Mouse (Mus musculus) CH12.LX (cell line): Measurements from ENCODE around the gene Golga4. TPM values are rescaled to one million over a fixed set of nuclear protein-coding genes. Genes with fewer than 3 reads are reported as not detected.

Experiments
- DNase-seq: peaks from one replicate; pipeline ENCODE4 v3.0.0-alpha.2; 2013; ENCODE audit errors: extremely low read depth
- H3K27ac ChIP-seq: 2 replicates; pipeline ENCODE4 v1.5.1; 2012; ENCODE audit warnings: low read depth, mild to moderate bottlenecking, control low read depth, moderate library complexity; ENCODE audit not compliant: insufficient read depth
- H3K27me3 ChIP-seq: replicated peaks from 2 replicates; pipeline ENCODE3; 2012; ENCODE audit warnings: inconsistent platforms
- H3K36me3 ChIP-seq, 2 experiments: replicated peaks in 1 of 2; 2 replicates each; pipeline versions ENCODE3 to v1.6.1; 2012; ENCODE audit warnings: inconsistent platforms in 1 of 2, low read length in 1 of 2, mild to moderate bottlenecking in 1 of 2, mixed read lengths in 1 of 2, moderate library complexity in 1 of 2; ENCODE audit not compliant: control insufficient read depth in 1 of 2, insufficient read depth in 1 of 2
- H3K4me1 ChIP-seq, 2 experiments: 2 replicates each; pipeline ENCODE4 v1.6.1; 2012; ENCODE audit warnings: inconsistent platforms in 1 of 2, moderate library complexity in 1 of 2; ENCODE audit not compliant: insufficient read depth in 2 of 2, control insufficient read depth in 1 of 2
- H3K4me2 ChIP-seq: 2 replicates; pipeline ENCODE4 v1.6.1; 2012; ENCODE audit warnings: low read depth, mild to moderate bottlenecking, control low read depth; ENCODE audit not compliant: poor library complexity, insufficient read depth, severe bottlenecking
- H3K4me3 ChIP-seq, 3 experiments: fragments of 150-350 bp in 1 of 3; sonication (generic) in 1 of 3; replicated peaks in 1 of 3; 2 replicates each; pipeline versions ENCODE3 to v1.5.1; 2011 to 2012; ENCODE audit warnings: low read depth in 2 of 3, low read length in 2 of 3, mild to moderate bottlenecking in 2 of 3, moderate library complexity in 2 of 3, control low read depth in 1 of 3, improper control_type of control experiment in 1 of 3, inconsistent platforms in 1 of 3, mixed read lengths in 1 of 3; ENCODE audit not compliant: poor library complexity in 1 of 3
- H3K79me2 ChIP-seq: replicated peaks from 2 replicates; pipeline ENCODE4 v1.6.1; 2012; ENCODE audit warnings: mild to moderate bottlenecking, moderate library complexity; ENCODE audit not compliant: control insufficient read depth, poor library complexity, insufficient read depth, severe bottlenecking; ENCODE audit errors: extremely low read depth
- H3K9ac ChIP-seq: 2 replicates; pipeline ENCODE4 v1.6.1; 2012; ENCODE audit warnings: low read depth, mild to moderate bottlenecking, control low read depth, moderate library complexity; ENCODE audit not compliant: insufficient read depth
- H3K9me3 ChIP-seq: replicated peaks from 2 replicates; pipeline ENCODE3; 2012; ENCODE audit warnings: low read length, inconsistent platforms, mixed read lengths
- BHLHE40 ChIP-seq: IDR thresholded peaks from 2 replicates; pipeline ENCODE4 v1.6.1; 2011; ENCODE audit warnings: mild to moderate bottlenecking, low read depth, low read length, improper control_type of control experiment
- CHD1 ChIP-seq: IDR thresholded peaks from 2 replicates; pipeline ENCODE4 v1.6.1; 2012; ENCODE audit warnings: low read depth, low read length, improper control_type of control experiment, inconsistent platforms
- CHD2 ChIP-seq: IDR thresholded peaks from 2 replicates; pipeline ENCODE4 v1.6.1; 2011; ENCODE audit warnings: low read length, improper control_type of control experiment
- CTCF ChIP-seq, 2 experiments: IDR thresholded peaks in 1 of 2; conservative IDR thresholded peaks in 1 of 2; 2 replicates each; pipeline ENCODE4 v1.5.1; 2011 to 2012; ENCODE audit warnings: low read depth in 2 of 2, low read length in 2 of 2, improper control_type of control experiment in 1 of 2, inconsistent platforms in 1 of 2, mild to moderate bottlenecking in 1 of 2, moderate library complexity in 1 of 2
- E2F4 ChIP-seq: IDR thresholded peaks from 2 replicates; pipeline ENCODE4 v1.6.1; 2011; ENCODE audit warnings: low read depth, low read length, improper control_type of control experiment; ENCODE audit not compliant: insufficient replicate concordance
- ELF1 ChIP-seq: IDR thresholded peaks from 2 replicates; pipeline ENCODE4 v1.6.1; 2014; ENCODE audit warnings: low read depth, mild to moderate bottlenecking, inconsistent platforms, low read length, improper control_type of control experiment
- EP300 ChIP-seq: IDR thresholded peaks from 2 replicates; pipeline ENCODE4 v1.6.1; 2011; ENCODE audit warnings: low read length, improper control_type of control experiment
- ETS1 ChIP-seq: conservative IDR thresholded peaks from 2 replicates; pipeline ENCODE4 v1.6.1; 2012; ENCODE audit warnings: low read depth, mild to moderate bottlenecking, inconsistent platforms, low read length, improper control_type of control experiment, moderate library complexity
- GABPA ChIP-seq: IDR thresholded peaks from 2 replicates; pipeline ENCODE4 v1.6.1; 2012; ENCODE audit warnings: low read depth, low read length, improper control_type of control experiment, inconsistent platforms; ENCODE audit not compliant: insufficient replicate concordance
- HCFC1 ChIP-seq: IDR thresholded peaks from 2 replicates; pipeline ENCODE4 v1.6.1; 2012; ENCODE audit warnings: low read depth, mild to moderate bottlenecking, inconsistent platforms, low read length, improper control_type of control experiment
- IRF4 ChIP-seq: IDR thresholded peaks from 2 replicates; pipeline ENCODE4 v1.6.1; 2014; ENCODE audit warnings: low read depth, mild to moderate bottlenecking, inconsistent platforms, low read length, improper control_type of control experiment
- JUN ChIP-seq: IDR thresholded peaks from 2 replicates; pipeline ENCODE4 v1.6.1; 2011; ENCODE audit warnings: low read depth, mild to moderate bottlenecking, low read length, improper control_type of control experiment, moderate library complexity; ENCODE audit not compliant: insufficient read depth
- JUND ChIP-seq: conservative IDR thresholded peaks from 2 replicates; pipeline ENCODE4 v1.6.1; 2011; ENCODE audit warnings: low read depth, low read length, improper control_type of control experiment
- KAT2A ChIP-seq: IDR thresholded peaks from 2 replicates; pipeline ENCODE4 v1.6.1; 2012; ENCODE audit warnings: low read length, improper control_type of control experiment, inconsistent platforms; ENCODE audit not compliant: insufficient replicate concordance
- MAFK ChIP-seq: IDR thresholded peaks from 2 replicates; pipeline ENCODE4 v1.6.1; 2011; ENCODE audit warnings: low read length, improper control_type of control experiment; ENCODE audit not compliant: insufficient replicate concordance
- MAX ChIP-seq: IDR thresholded peaks from 2 replicates; pipeline ENCODE4 v1.6.1; 2011; ENCODE audit warnings: low read length, improper control_type of control experiment
- MAZ ChIP-seq: IDR thresholded peaks from 2 replicates; pipeline ENCODE4 v1.6.1; 2012; ENCODE audit warnings: low read depth, mild to moderate bottlenecking, inconsistent platforms, low read length, improper control_type of control experiment, moderate library complexity
- MEF2A ChIP-seq: IDR thresholded peaks from 2 replicates; pipeline ENCODE4 v1.6.1; 2014; ENCODE audit warnings: low read depth, mild to moderate bottlenecking, inconsistent platforms, low read length, improper control_type of control experiment, borderline replicate concordance
- MXI1 ChIP-seq: IDR thresholded peaks from 2 replicates; pipeline ENCODE4 v1.6.1; 2011; ENCODE audit warnings: mild to moderate bottlenecking, low read depth, low read length, improper control_type of control experiment
- MYC ChIP-seq: IDR thresholded peaks from 2 replicates; pipeline ENCODE4 v1.6.1; 2011; ENCODE audit warnings: low read depth, mild to moderate bottlenecking, improper control_type of control experiment, low read length
- NELFE ChIP-seq: IDR thresholded peaks from 2 replicates; pipeline ENCODE4 v1.6.1; 2011; ENCODE audit warnings: low read depth, low read length, improper control_type of control experiment
- NRF1 ChIP-seq: IDR thresholded peaks from 2 replicates; pipeline ENCODE4 v1.6.1; 2014; ENCODE audit warnings: low read depth, mild to moderate bottlenecking, inconsistent platforms, low read length, improper control_type of control experiment, moderate library complexity
- PAX5 ChIP-seq: IDR thresholded peaks from 2 replicates; pipeline ENCODE4 v1.6.1; 2012; ENCODE audit warnings: low read length, inconsistent platforms, mixed read lengths
- POLR2A ChIP-seq: IDR thresholded peaks from 2 replicates; pipeline ENCODE4 v1.6.1; 2011; ENCODE audit warnings: low read depth, mild to moderate bottlenecking, improper control_type of control experiment, low read length
- POLR2AphosphoS2 ChIP-seq: IDR thresholded peaks from 2 replicates; pipeline ENCODE4 v1.6.1; 2011; ENCODE audit warnings: low read depth, low read length, improper control_type of control experiment
- RAD21 ChIP-seq: IDR thresholded peaks from 2 replicates; pipeline ENCODE4 v1.6.1; 2011; ENCODE audit warnings: low read depth, mild to moderate bottlenecking, low read length, improper control_type of control experiment, moderate library complexity
- RCOR1 ChIP-seq: conservative IDR thresholded peaks from 2 replicates; pipeline ENCODE4 v1.6.1; 2012; ENCODE audit warnings: low read depth, mild to moderate bottlenecking, inconsistent platforms, low read length, improper control_type of control experiment
- SIN3A ChIP-seq: IDR thresholded peaks from 2 replicates; pipeline ENCODE4 v1.6.1; 2012; ENCODE audit warnings: low read length, improper control_type of control experiment, inconsistent platforms
- SMC3 ChIP-seq: IDR thresholded peaks from 2 replicates; pipeline ENCODE4 v1.6.1; 2011; ENCODE audit warnings: low read depth, low read length, improper control_type of control experiment
- TBP ChIP-seq: conservative IDR thresholded peaks from 2 replicates; pipeline ENCODE4 v1.6.1; 2011; ENCODE audit warnings: low read depth, low read length, improper control_type of control experiment
- TCF12 ChIP-seq: IDR thresholded peaks from 2 replicates; pipeline ENCODE4 v1.6.1; 2014; ENCODE audit warnings: low read depth, mild to moderate bottlenecking, inconsistent platforms, low read length, improper control_type of control experiment
- UBTF ChIP-seq: IDR thresholded peaks from 2 replicates; pipeline ENCODE4 v1.6.1; 2012; ENCODE audit warnings: low read depth, mild to moderate bottlenecking, inconsistent platforms, low read length, improper control_type of control experiment, moderate library complexity
- USF1 ChIP-seq: IDR thresholded peaks from 2 replicates; pipeline ENCODE4 v1.6.1; 2014; ENCODE audit warnings: low read depth, mild to moderate bottlenecking, inconsistent platforms, low read length, improper control_type of control experiment
- USF2 ChIP-seq: conservative IDR thresholded peaks from 2 replicates; pipeline ENCODE4 v1.6.1; 2011; ENCODE audit warnings: low read depth, low read length, improper control_type of control experiment
- ZC3H11A ChIP-seq: IDR thresholded peaks from 2 replicates; pipeline ENCODE4 v1.6.1; 2012; ENCODE audit warnings: low read depth, mild to moderate bottlenecking, inconsistent platforms, low read length, improper control_type of control experiment
- ZKSCAN1 ChIP-seq: IDR thresholded peaks from 2 replicates; pipeline ENCODE4 v1.6.1; 2012; ENCODE audit warnings: low read depth, inconsistent platforms, low read length, improper control_type of control experiment, borderline replicate concordance
- ZMIZ1 ChIP-seq: IDR thresholded peaks from 2 replicates; pipeline ENCODE4 v1.6.1; 2012; ENCODE audit warnings: low read depth, mild to moderate bottlenecking, inconsistent platforms, low read length, improper control_type of control experiment
- ZNF384 ChIP-seq: IDR thresholded peaks from 2 replicates; pipeline ENCODE4 v1.6.1; 2012; ENCODE audit warnings: low read depth, low read length, improper control_type of control experiment, inconsistent platforms
- dilution Hi-C: fragments of 300-500 bp; cut with MboI; formaldehyde crosslinking; loops from 2 replicates; pipeline ENCODE4 v1.14.3; 2020; ENCODE audit warnings: low sequenced_read_pairs; ENCODE audit not compliant: extremely low pct_unique_long_range_greater_than_20kb, extremely low pct_ligation_motif_present
- in situ Hi-C: fragments of 300-500 bp; cut with MboI; formaldehyde crosslinking; loops from 3 replicates; pipeline ENCODE4 v1.14.3; 2019; ENCODE audit warnings: low sequenced_read_pairs, low pct_ligation_motif_present, low pct_unique_long_range_greater_than_20kb, mixed read lengths
- polyA plus RNA-seq: library from polyadenylated mRNA; unstranded; fragments of >175 nt; gene quantifications from 2 replicates; pipeline ENCODE4 v1.2.1, GENCODE M21; 2012; ENCODE audit warnings: low read depth; ENCODE audit not compliant: insufficient read length
- total RNA-seq, 2 experiments: library from RNA; depleted of rRNA; stranded (reverse); fragments of 300-350 nt in 1 of 2; fragments of >200 nt in 1 of 2; gene quantifications; 2 replicates each; pipeline ENCODE4 v1.2.3; 2012 to 2014

The Golga4 gene
- 32.7 and 33.1 TPM in 2 replicates for total RNA-seq (2012; rRNA removed)
- 20.9 and 23.7 TPM in 2 replicates for total RNA-seq (2014; rRNA removed)
- 37.2 and 43.1 TPM in 2 replicates for polyA plus RNA-seq

GRCm38 (mm10) chr9:118506020-118506403 is at the start of gene Golga4:
TSS of gene Golga4 (plus strand) at chr9:118506267.
- Histone ChIP-seq H3K36me3 (peaks cover 5 to 10% of the 10 kb centered on the region in 2 experiments), H3K9ac (peak within 1 kb of the TSS; percentile 90), H3K4me2 (peak within 1 kb of the TSS; percentile 91)
- in situ Hi-C loops, result no loop called here
- TF ChIP-seq USF2 (no peak), MAX (no peak), KAT2A (no peak), NELFE (0 out of 2 replicates have a peak, but pooled peaks have one; percentile 40), MXI1 (peak; percentile 54; the same call in 1 of the 2 replicates), ZC3H11A (no peak), UBTF (no peak), IRF4 (no peak; the same call in 1 of the 2 replicates), TCF12 (peak; percentile 68; the same call in 1 of the 2 replicates), RCOR1 (0 out of 2 replicates have a peak, but pooled peaks have one; percentile 19), ELF1 (peak; percentile 50), SIN3A (peak; percentile 63; the same call in 1 of the 2 replicates), POLR2AphosphoS2 (no peak), MEF2A (0 out of 2 replicates have a peak, but pooled peaks have one; percentile 21), CHD2 (no peak), CTCF (conservative IDR thresholded peaks at IDR 0.05 in 1 of 2, IDR thresholded peaks at IDR 0.05 in 1 of 2; ENCODE audit: low read depth in 2 of 2, low read length in 2 of 2) (no peak), JUN (no peak), TBP (0 out of 2 replicates have a peak, but pooled peaks have one; percentile 28), RAD21 (no peak), EP300 (no peak), NRF1 (peak; percentile 89), JUND (no peak), MYC (no peak), ZNF384 (no peak), ZKSCAN1 (no peak), E2F4 (no peak), SMC3 (no peak), GABPA (no peak), BHLHE40 (peak; percentile 22; the same call in 1 of the 2 replicates), HCFC1 (peak; percentile 80), ETS1 (no peak), USF1 (no peak), ZMIZ1 (no peak; the same call in 1 of the 2 replicates), PAX5 (no peak), MAZ (no peak), MAFK (no peak), POLR2A (peak; percentile 66; the same call in 1 of the 2 replicates), CHD1 (no peak)
- TF ChIP-seq, all 38 proteins: peak for 12
- dilution Hi-C loops, result no loop called here
- Histone ChIP-seq H3K27me3 (no peaks in the 10 kb centered on the region), H3K4me1 (peaks cover 16 to 50% of the 10 kb centered on the region in 2 experiments), H3K27ac (no peak within 1 kb of the TSS), H3K79me2 (peaks cover 42% of the 10 kb centered on the region), H3K4me3 (peak within 1 kb of the TSS; percentile 83 to 88 (median 85)), H3K9me3 (no peaks in the 10 kb centered on the region)
- peak; percentile 69 for DNase-seq
